Mouse (Mus musculus) ES-E14 (cell line): Measurements from ENCODE around the gene Ncs1. TPM values are rescaled to one million over a fixed set of nuclear protein-coding genes. Genes with fewer than 3 reads are reported as not detected.
A peak's percentile ranks its signal among the peaks of the same experiment; 100 is the strongest.

ENCODE experiments used
- DNase-seq: peaks from one replicate; pipeline ENCODE4 v3.0.0-alpha.2; 2013; ENCODE audit warnings: low read depth, low spot score
- H3K27ac ChIP-seq: 2 replicates; pipeline ENCODE4 v1.5.1; 2012; ENCODE audit warnings: low read depth, mild to moderate bottlenecking, low read length, moderate library complexity, mixed read lengths; ENCODE audit not compliant: poor library complexity, insufficient read depth, severe bottlenecking
- H3K36me3 ChIP-seq: 2 replicates; pipeline ENCODE4 v1.6.1; 2012; ENCODE audit warnings: mild to moderate bottlenecking, low read length, moderate library complexity, mixed read lengths; ENCODE audit not compliant: control insufficient read depth, poor library complexity, insufficient read depth, severe bottlenecking
- H3K4me1 ChIP-seq, 2 experiments: fragments of 150-350 bp in 1 of 2; sonication (generic) in 1 of 2; 2 replicates each; pipeline ENCODE4 v1.6.1; 2012; ENCODE audit warnings: low read length in 2 of 2, mild to moderate bottlenecking in 1 of 2, mixed read lengths in 1 of 2; ENCODE audit not compliant: control insufficient read depth in 2 of 2, insufficient read depth in 2 of 2, poor library complexity in 1 of 2
- H3K4me3 ChIP-seq, 2 experiments: fragments of 150-350 bp in 1 of 2; sonication (generic) in 1 of 2; 2 replicates each; pipeline ENCODE4 v1.5.1; 2012; ENCODE audit warnings: low read length in 2 of 2, low read depth in 1 of 2, mild to moderate bottlenecking in 1 of 2, mixed read lengths in 1 of 2; ENCODE audit not compliant: insufficient read depth in 1 of 2, poor library complexity in 1 of 2, severe bottlenecking in 1 of 2
- H3K9ac ChIP-seq: 2 replicates; pipeline ENCODE4 v1.6.1; 2012; ENCODE audit warnings: low read depth, mild to moderate bottlenecking, low read length, mixed read lengths; ENCODE audit not compliant: poor library complexity, insufficient read depth, severe bottlenecking
- H3K9me3 ChIP-seq: fragments of 150-350 bp; sonication (generic); 2 replicates; pipeline ENCODE4 v1.6.1; 2012; ENCODE audit warnings: low read depth, mild to moderate bottlenecking, low read length; ENCODE audit not compliant: control insufficient read depth, insufficient read depth
- CHD2 ChIP-seq: IDR thresholded peaks from 2 replicates; pipeline ENCODE4 v1.6.1; 2014; ENCODE audit warnings: mild to moderate bottlenecking, low read depth, low read length, inconsistent platforms
- HCFC1 ChIP-seq: IDR thresholded peaks from 2 replicates; pipeline ENCODE4 v1.6.1; 2012; ENCODE audit warnings: low read length, inconsistent platforms, borderline replicate concordance; ENCODE audit not compliant: insufficient read depth
- MAFK ChIP-seq: IDR thresholded peaks from 2 replicates; pipeline ENCODE4 v1.6.1; 2014; ENCODE audit warnings: mild to moderate bottlenecking, low read depth, low read length, inconsistent platforms; ENCODE audit not compliant: insufficient read depth
- ZC3H11A ChIP-seq: IDR thresholded peaks from 2 replicates; pipeline ENCODE4 v1.6.1; 2012; ENCODE audit warnings: low read depth, mild to moderate bottlenecking, inconsistent platforms, low read length, borderline replicate concordance
- ZNF384 ChIP-seq: IDR thresholded peaks from 2 replicates; pipeline ENCODE4 v1.6.1; 2012; ENCODE audit warnings: low read depth, low read length, inconsistent platforms
- in situ Hi-C, 2 experiments: fragments of 600-800 bp; cut with MboI; formaldehyde crosslinking; loops; one replicate each; pipeline ENCODE4 v1.15.1; 2025; ENCODE audit warnings: low sequenced_read_pairs in 2 of 2, inconsistent platforms in 1 of 2; ENCODE audit not compliant: unreplicated experiment in 2 of 2
- total RNA-seq: library from RNA; depleted of rRNA; stranded (reverse); fragments of 300-350 nt; gene quantifications from 2 replicates; pipeline ENCODE4 v1.2.3, GENCODE M21; 2012

The Ncs1 gene
- total RNA-seq, 1 experiment = 8.9 TPM

DNA sequence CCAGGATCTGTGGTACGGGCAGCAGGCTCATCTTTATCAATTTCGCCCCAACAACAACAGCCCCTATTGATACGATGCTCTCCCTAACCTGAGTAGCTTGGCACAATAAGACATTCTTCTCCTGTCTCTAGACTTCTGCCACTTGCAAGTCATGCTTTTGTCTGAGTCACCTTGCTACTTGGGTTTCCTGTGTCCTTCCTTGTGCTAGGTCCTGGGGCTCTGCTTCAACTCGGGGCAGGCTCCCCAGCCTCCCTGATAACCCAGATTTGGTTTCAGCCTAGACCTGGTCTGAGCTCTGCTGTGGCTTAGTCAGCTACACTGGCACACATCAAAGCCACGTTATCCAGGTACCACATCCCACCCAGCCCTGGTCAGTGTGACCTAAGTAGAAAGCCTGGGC, 24.0 kb upstream of the Ncs1 start:
- in situ Hi-C loops = no loop called here

DNA sequence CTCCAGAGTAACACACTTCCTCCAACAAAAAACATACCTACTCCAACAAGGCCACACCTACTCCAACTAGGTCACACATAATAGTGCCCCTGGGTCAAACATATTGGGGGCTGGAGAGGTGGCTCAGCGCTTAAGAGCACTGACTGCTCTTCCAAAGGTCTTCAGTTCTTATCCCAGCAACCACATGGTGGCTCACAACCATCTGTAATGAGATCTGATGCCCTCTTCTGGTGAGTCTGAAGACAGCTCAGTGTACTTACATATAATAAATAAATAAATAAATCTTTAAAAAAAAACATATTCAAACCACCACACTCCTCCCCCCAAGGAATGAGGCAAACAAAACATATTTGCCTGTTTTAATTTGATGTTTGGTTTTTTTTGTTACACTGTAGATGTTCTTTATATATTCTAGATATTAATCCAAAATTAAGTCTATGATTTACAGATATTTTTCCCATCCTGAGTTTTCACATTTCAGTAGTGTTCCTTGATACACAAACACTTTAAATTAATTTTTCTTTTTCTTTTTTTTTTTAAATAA, 16.8 kb upstream of the Ncs1 start:
- H3K4me1 ChIP-seq = peaks cover 0 to 6% of the 10 kb centered on the region in 2 experiments; a peak in 2 of 4 replicates
- in situ Hi-C loops = no loop called here
- TF ChIP-seq CHD2 (no peak), MAFK (no peak), HCFC1 (no peak), ZNF384 (peak; percentile 61; the same call in 1 of the 2 replicates), ZC3H11A (no peak)
- no peak for DNase-seq
- H3K36me3 ChIP-seq = no peaks in the 10 kb centered on the region
- H3K27ac ChIP-seq = no peak overlapping the region
- no peak overlapping the region for H3K9ac ChIP-seq
- no peaks in the 10 kb centered on the region for H3K9me3 ChIP-seq
- H3K4me3 ChIP-seq = no peak overlapping the region

More for the DNA sequence above, 24.0 kb upstream of the Ncs1 start:
- H3K4me1 ChIP-seq = no peaks in the 10 kb centered on the region; a peak in 1 of 4 replicates
- H3K9me3 ChIP-seq = no peaks in the 10 kb centered on the region
- no peak for DNase-seq
- H3K27ac ChIP-seq = no peak overlapping the region
- H3K36me3 ChIP-seq = peaks cover 2% of the 10 kb centered on the region; the same call in 1 of the 2 replicates
- TF ChIP-seq MAFK (no peak), ZNF384 (no peak), CHD2 (no peak), HCFC1 (no peak)
- H3K9ac ChIP-seq = no peak overlapping the region
- no peak overlapping the region for H3K4me3 ChIP-seq

DNA sequence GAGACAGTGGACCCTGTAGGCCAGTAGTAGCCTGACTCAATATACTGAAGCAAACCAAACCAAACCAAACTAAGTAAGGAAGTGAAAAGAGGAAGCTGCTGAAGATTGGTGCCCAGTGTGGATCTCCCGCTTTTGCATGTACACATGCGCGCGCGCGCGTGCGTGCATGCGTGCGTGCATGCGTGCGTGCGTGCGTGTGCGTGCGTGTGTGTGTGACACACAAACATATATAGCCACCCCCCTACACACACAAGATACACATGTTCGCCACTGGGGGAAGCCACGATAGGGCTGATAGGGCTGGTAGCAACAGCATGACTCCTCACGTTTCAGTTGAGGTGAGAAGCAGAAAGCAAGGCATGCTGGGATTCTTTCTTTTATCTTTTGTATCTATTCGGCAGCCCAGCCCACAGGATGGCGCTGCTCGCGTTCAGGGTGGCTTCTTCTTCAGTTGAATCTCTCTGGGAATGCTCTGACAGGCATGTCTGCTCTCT, 6.4 kb upstream of the Ncs1 start:
- peaks cover 0 to 20% of the 10 kb centered on the region in 2 experiments; a peak in 2 of 4 replicates for H3K4me1 ChIP-seq
- in situ Hi-C loops = no loop called here
- peak; percentile 79 for DNase-seq
- H3K27ac ChIP-seq = no peak overlapping the region
- H3K4me3 ChIP-seq = peak overlapping the region in 1 of 2 experiments; percentile 14; a peak in 1 of 4 replicates
- H3K36me3 ChIP-seq = no peaks in the 10 kb centered on the region
- H3K9me3 ChIP-seq = no peaks in the 10 kb centered on the region
- TF ChIP-seq ZC3H11A (no peak), HCFC1 (peak; percentile 81; the same call in 1 of the 2 replicates)
- peak overlapping the region; percentile 11 for H3K9ac ChIP-seq

DNA sequence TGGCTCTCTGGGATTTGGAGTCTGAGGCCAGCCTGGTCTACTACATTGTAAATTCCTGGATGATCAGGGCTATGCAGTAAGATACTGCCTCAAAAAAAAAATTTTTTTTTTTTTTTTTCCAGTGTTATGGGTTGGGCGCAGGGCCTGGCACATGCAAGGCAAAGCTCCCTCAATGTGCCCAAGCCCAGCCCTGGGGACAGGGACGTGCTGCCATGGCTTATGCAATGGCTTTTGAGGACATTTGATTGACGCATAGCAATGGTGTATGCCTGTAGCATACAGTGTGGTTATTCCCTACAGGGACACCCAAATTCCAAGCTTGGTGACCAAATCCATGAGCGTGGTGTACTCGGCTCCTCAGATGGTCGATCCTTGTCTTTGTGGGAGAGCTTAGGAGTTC, 5.8 kb upstream of the Ncs1 start:
- no peak for TF ChIP-seq MAFK
- no peak for TF ChIP-seq ZNF384
- TF ChIP-seq CHD2 = no peak
- no peak for TF ChIP-seq HCFC1
- no peak for TF ChIP-seq ZC3H11A
- Histone ChIP-seq H3K27ac (no peak overlapping the region), H3K4me3 (no peak overlapping the region), H3K9ac (0 out of 2 replicates have a peak overlapping the region, but pooled peaks have one; percentile 11), H3K36me3 (no peaks in the 10 kb centered on the region), H3K4me1 (peaks cover 0 to 20% of the 10 kb centered on the region in 2 experiments; a peak in 2 of 4 replicates), H3K9me3 (no peaks in the 10 kb centered on the region)
- DNase-seq = no peak
- in situ Hi-C loops = no loop called here

DNA sequence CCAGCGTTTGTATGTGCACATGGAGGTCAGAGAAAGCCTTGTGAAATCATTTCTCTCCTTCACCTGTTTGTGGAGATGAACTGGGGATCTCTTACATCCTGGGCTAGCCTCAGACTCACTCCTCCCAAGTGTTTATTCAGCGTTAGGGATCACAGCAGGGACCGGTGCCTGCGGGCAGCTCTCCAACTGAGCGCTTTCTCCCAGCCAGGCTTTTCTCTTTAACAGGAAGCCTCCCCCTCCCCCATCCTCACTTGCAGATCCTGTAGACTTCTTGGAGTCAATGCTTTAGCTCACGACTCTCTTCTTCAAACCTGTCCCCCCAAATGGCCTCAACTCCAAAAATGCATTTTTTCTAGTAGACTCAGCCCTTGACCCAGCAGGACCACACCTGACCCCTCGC, 4.0 kb upstream of the Ncs1 start:
- H3K9ac ChIP-seq = no peak overlapping the region
- H3K4me1 ChIP-seq = peaks cover 0 to 26% of the 10 kb centered on the region in 2 experiments; a peak in 2 of 4 replicates
- no peak for TF ChIP-seq HCFC1
- no peak for TF ChIP-seq ZNF384
- no peak for TF ChIP-seq ZC3H11A
- TF ChIP-seq CHD2 = no peak
- TF ChIP-seq MAFK = no peak
- H3K36me3 ChIP-seq = no peaks in the 10 kb centered on the region
- H3K27ac ChIP-seq = no peak overlapping the region
- H3K4me3 ChIP-seq = no peak overlapping the region
- no peaks in the 10 kb centered on the region for H3K9me3 ChIP-seq
- peak; percentile 69 for DNase-seq
- in situ Hi-C loops = no loop called here
